Mouse (Mus musculus) heart, adult 2 months (tissue): Measurements from ENCODE around the gene Anapc16. TPM values are rescaled to one million over a fixed set of nuclear protein-coding genes. Genes with fewer than 3 reads are reported as not detected.
A peak's percentile ranks its signal among the peaks of the same experiment; 100 is the strongest.

Source experiments
- DNase-seq, 2 experiments: peaks; one replicate each; pipeline ENCODE4 v3.0.0; 2021
- H3K27ac ChIP-seq: fragments of 200-600 bp; 2 replicates; pipeline ENCODE4 v1.8.1; 2022
- H3K27me3 ChIP-seq: fragments of 200-500 bp; 2 replicates; pipeline ENCODE4 v1.6.1; 2012; ENCODE audit warnings: mild to moderate bottlenecking, low read length, inconsistent platforms, mixed read lengths; ENCODE audit not compliant: control insufficient read depth, insufficient read depth
- H3K36me3 ChIP-seq: fragments of 200-500 bp; 2 replicates; pipeline ENCODE4 v1.6.1; 2012; ENCODE audit warnings: low read length, inconsistent platforms; ENCODE audit not compliant: control insufficient read depth, insufficient read depth
- H3K4me1 ChIP-seq: fragments of 200-500 bp; 2 replicates; pipeline ENCODE4 v1.6.1; 2011; ENCODE audit warnings: low read length; ENCODE audit not compliant: control insufficient read depth, insufficient read depth
- H3K4me3 ChIP-seq: fragments of 200-600 bp; 2 replicates; pipeline ENCODE4 v1.8.1; 2022
- H3K79me2 ChIP-seq: fragments of 200-500 bp; replicated peaks from 2 replicates; pipeline ENCODE4 v1.6.1; 2012; ENCODE audit warnings: mild to moderate bottlenecking, inconsistent platforms, low read length, moderate library complexity, mixed read lengths; ENCODE audit not compliant: control insufficient read depth, insufficient read depth
- H3K9ac ChIP-seq: fragments of 200-500 bp; 2 replicates; pipeline ENCODE4 v1.6.1; 2012; ENCODE audit warnings: low read depth, mild to moderate bottlenecking, control low read depth, inconsistent platforms, low read length, mixed read lengths
- CTCF ChIP-seq: fragments of 200-600 bp; IDR thresholded peaks from 2 replicates; pipeline ENCODE4 v1.8.1; 2022; ENCODE audit warnings: antibody characterized with exemption, mild to moderate bottlenecking, moderate library complexity
- EP300 ChIP-seq: fragments of 200-500 bp; IDR thresholded peaks from 2 replicates; pipeline ENCODE4 v1.6.1; 2011; ENCODE audit warnings: low read depth, low read length, control low read depth; ENCODE audit not compliant: insufficient read depth
- POLR2A ChIP-seq: fragments of 200-500 bp; IDR thresholded peaks from 2 replicates; pipeline ENCODE4 v1.6.1; 2011; ENCODE audit warnings: mild to moderate bottlenecking, low read depth, low read length, control low read depth; ENCODE audit not compliant: insufficient read depth
- WGBS: fragments of 180-500 bp; shearing (Covaris S2); methylation state at CpG from one replicate; pipeline ENCODE4 v1.1.7; 2018; 5-methylcytosine and 5-hydroxymethylcytosine counted together
- intact Hi-C: fragments of 180-260 bp; cut with DNase I; formaldehyde crosslinking; loops from one replicate; pipeline ENCODE4 v1.15.1; 2025
- polyA plus RNA-seq: library from polyadenylated mRNA; depleted of rRNA; stranded (reverse); fragments of >200 nt; gene quantifications from 2 replicates; pipeline ENCODE4 v1.2.3, GENCODE M21; 2012
- total RNA-seq, 2 experiments: library from RNA; stranded (reverse); gene quantifications; 2 replicates each; pipeline ENCODE4 v1.2.3; 2021

Gene Anapc16
- total and polyA plus RNA-seq, 3 experiments: 58.6 to 90.3 (median 70.1) TPM

- Histone ChIP-seq H3K27ac (peak overlapping the region; percentile 66), H3K27me3 (no peaks in the 10 kb centered on the region), H3K9ac (no peak overlapping the region), H3K79me2 (peaks cover 3% of the 10 kb centered on the region), H3K4me3 (no peak overlapping the region), H3K36me3 (peaks cover 42% of the 10 kb centered on the region), H3K4me1 (peaks cover 17% of the 10 kb centered on the region)
- DNase-seq: no peak
- over 99% methylated on average over 9 of the region's 9 CpGs for WGBS
- intact Hi-C loops: loop anchor here (5.0 kb wide), 1 partner anchor 38 kb away; the partner anchor contains the start of gene Ddit4
- TF ChIP-seq CTCF (no peak), EP300 (no peak), POLR2A (no peak)
These were observed 12.5 kb downstream of the Anapc16 start for GRCm38 (mm10) chr10:59990393-59990792.

GRCm38 (mm10) chr10:59988036-59988435 lies 14.9 kb downstream of the Anapc16 start:
- peak; percentile 93 for TF ChIP-seq EP300
- TF ChIP-seq POLR2A: no peak
- no peak for TF ChIP-seq CTCF
- Histone ChIP-seq H3K9ac (peak overlapping the region; percentile 1; the same call in 1 of the 2 replicates), H3K27ac (peak overlapping the region; percentile 67), H3K4me3 (no peak overlapping the region), H3K4me1 (peaks cover 13% of the 10 kb centered on the region), H3K36me3 (peaks cover 31% of the 10 kb centered on the region), H3K79me2 (no peaks in the 10 kb centered on the region), H3K27me3 (no peaks in the 10 kb centered on the region)
- intact Hi-C loops: no loop called here
- DNase-seq: peak; percentile 53 to 78
- 26% methylated on average over 4 of the region's 4 CpGs for WGBS

- H3K9ac ChIP-seq: no peak overlapping the region
- H3K27me3 ChIP-seq: no peaks in the 10 kb centered on the region
- peaks cover 10% of the 10 kb centered on the region for H3K36me3 ChIP-seq
- 58% methylated on average over 12 of the region's 12 CpGs for WGBS
- DNase-seq: peak in 1 of 2 experiments; percentile 43
- no peaks in the 10 kb centered on the region for H3K79me2 ChIP-seq
- no peak overlapping the region for H3K4me3 ChIP-seq
- H3K27ac ChIP-seq: peak overlapping the region; percentile 91
- TF ChIP-seq CTCF: no peak
- no peak for TF ChIP-seq POLR2A
- TF ChIP-seq EP300: 0 out of 2 replicates have a peak, but pooled peaks have one; percentile 25
- intact Hi-C loops: no loop called here
- H3K4me1 ChIP-seq: peaks cover 42% of the 10 kb centered on the region
These were observed 20.5 kb downstream of the Anapc16 start for GRCm38 (mm10) chr10:59982379-59982873.

GRCm38 (mm10) chr10:59981792-59982191 lies 21.1 kb downstream of the Anapc16 start:
- H3K4me1 ChIP-seq: peaks cover 45% of the 10 kb centered on the region
- H3K9ac ChIP-seq: 0 out of 2 replicates have a peak overlapping the region, but pooled peaks have one; percentile 8
- TF ChIP-seq CTCF: no peak
- peak; percentile 73; the same call in 1 of the 2 replicates for TF ChIP-seq EP300
- no peak for TF ChIP-seq POLR2A
- H3K27me3 ChIP-seq: no peaks in the 10 kb centered on the region
- 58% methylated on average over 9 of the region's 9 CpGs for WGBS
- H3K4me3 ChIP-seq: no peak overlapping the region
- H3K27ac ChIP-seq: peak overlapping the region; percentile 91
- H3K79me2 ChIP-seq: no peaks in the 10 kb centered on the region
- H3K36me3 ChIP-seq: peaks cover 9% of the 10 kb centered on the region
- DNase-seq: peak; percentile 63 to 71
- intact Hi-C loops: no loop called here

GRCm38 (mm10) chr10:59981336-59981735 lies 21.6 kb downstream of the Anapc16 start:
- intact Hi-C loops: no loop called here
- DNase-seq: peak in 1 of 2 experiments; percentile 49
- Histone ChIP-seq H3K9ac (0 out of 2 replicates have a peak overlapping the region, but pooled peaks have one; percentile 8), H3K4me1 (peaks cover 47% of the 10 kb centered on the region), H3K27me3 (no peaks in the 10 kb centered on the region), H3K36me3 (peaks cover 9% of the 10 kb centered on the region), H3K4me3 (no peak overlapping the region), H3K27ac (peak overlapping the region; percentile 91), H3K79me2 (no peaks in the 10 kb centered on the region)
- 43% methylated on average over 4 of the region's 4 CpGs for WGBS
- TF ChIP-seq CTCF (no peak), POLR2A (no peak), EP300 (no peak)

- H3K36me3 ChIP-seq: peaks cover 9% of the 10 kb centered on the region
- no peaks in the 10 kb centered on the region for H3K27me3 ChIP-seq
- H3K9ac ChIP-seq: peak overlapping the region; percentile 2
- 57% methylated on average over 6 of the region's 6 CpGs for WGBS
- DNase-seq: peak; percentile 67 to 78
- intact Hi-C loops: no loop called here
- H3K27ac ChIP-seq: peak overlapping the region; percentile 91
- H3K4me1 ChIP-seq: peaks cover 47% of the 10 kb centered on the region
- no peak overlapping the region for H3K4me3 ChIP-seq
- TF ChIP-seq EP300: peak; percentile 70
- TF ChIP-seq CTCF: no peak
- TF ChIP-seq POLR2A: peak; percentile 51; the same call in 1 of the 2 replicates
- no peaks in the 10 kb centered on the region for H3K79me2 ChIP-seq
These were observed 22.1 kb downstream of the Anapc16 start for GRCm38 (mm10) chr10:59980815-59981244.
